In the genomic region with DNA sequence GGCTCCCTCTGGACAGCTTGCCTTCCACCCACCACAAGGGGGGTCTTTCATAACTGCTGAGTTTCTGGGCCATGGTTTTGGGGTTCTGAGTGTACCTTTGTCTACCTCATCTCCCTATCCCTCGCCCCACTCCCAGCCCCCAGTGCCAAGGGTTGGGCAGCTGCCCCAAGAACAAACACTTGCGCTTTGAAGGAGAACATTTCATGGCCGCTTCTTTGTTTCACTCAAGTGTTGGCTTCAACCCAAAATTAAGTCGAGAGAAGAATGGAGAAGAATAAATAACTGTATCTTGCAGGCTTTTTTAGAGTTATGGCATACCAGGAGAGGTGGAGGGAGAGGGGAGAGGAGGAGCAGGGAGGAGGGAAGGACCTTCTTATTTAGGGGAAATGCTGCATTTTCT, we compare ENCODE assay signal across 16 mouse cellular contexts.
DNase-seq lines count a peak whose midpoint lies in the region; ATAC-seq and TF ChIP-seq lines count a peak whose summit lies in the region.
"Had no signal": no experiment of that assay in that cellular context is flagged by ENCODE, and none has a peak within 500 bp of the region (broad histone marks: within the 10 kb centered on the region; RNA-seq: fewer than 3 reads in every experiment).

No protein-coding gene starts in this region.

- H3K4me3 ChIP-seq in lung, adult 2 months (replicated peaks; ENCODE audit: extremely low read depth, low read depth, low read length), result no peak overlapping the region
- no peak overlapping the region for H3K4me3 ChIP-seq in lung, embryonic 16.5 days (ENCODE audit: low read length)
- H3K4me3 ChIP-seq in intestine, postnatal 0 days (ENCODE audit: low read depth, low read length), result no peak overlapping the region
- no peak overlapping the region for H3K4me3 ChIP-seq in kidney, adult 2 months (ENCODE audit: insufficient read depth, low read depth, low read length)
- H3K4me3 ChIP-seq: embryonic facial prominence, embryonic 10.5 days; forebrain, embryonic 15.5 days; heart, embryonic 13.5 days had no signal

- H3K4me1 ChIP-seq in lung, adult 2 months (ENCODE audit: control insufficient read depth, insufficient read depth, low read length), result peaks cover 3% of the 10 kb centered on the region
- H3K4me1 ChIP-seq in lung, embryonic 16.5 days (replicated peaks; ENCODE audit: control insufficient read depth, insufficient read depth, low read length), result peaks cover 9% of the 10 kb centered on the region
- H3K4me1 ChIP-seq in intestine, postnatal 0 days (replicated peaks; ENCODE audit: control insufficient read depth, insufficient read depth, low read length), result no peaks in the 10 kb centered on the region
- H3K4me1 ChIP-seq in kidney, adult 2 months (ENCODE audit: control insufficient read depth, insufficient read depth, low read length), result no peaks in the 10 kb centered on the region
- H3K4me1 ChIP-seq: embryonic facial prominence, embryonic 10.5 days had no signal

- TF ChIP-seq POLR2A in lung, adult 2 months (IDR thresholded peaks at IDR 0.05; ENCODE audit: borderline replicate concordance, extremely low read depth, low read depth, low read length), result no peak
- no peak for TF ChIP-seq POLR2A in kidney, adult 2 months (IDR thresholded peaks at IDR 0.05; ENCODE audit: low read depth, low read length)

- H3K27ac ChIP-seq in lung, embryonic 16.5 days (ENCODE audit: low read length), result peak overlapping the region; percentile 51
- no peak overlapping the region for H3K27ac ChIP-seq in intestine, postnatal 0 days (ENCODE audit: low read depth, low read length)
- no peak overlapping the region for H3K27ac ChIP-seq in kidney, adult 2 months (ENCODE audit: insufficient read depth, low read depth, low read length)
- H3K27ac ChIP-seq: embryonic facial prominence, embryonic 10.5 days; forebrain, embryonic 15.5 days; heart, embryonic 13.5 days had no signal

- H3K27me3 ChIP-seq in lung, embryonic 16.5 days (ENCODE audit: control insufficient read depth, insufficient read depth, low read depth, low read length), result no peaks in the 10 kb centered on the region
- no peaks in the 10 kb centered on the region; the same call in 1 of the 2 replicates for H3K27me3 ChIP-seq in intestine, postnatal 0 days (replicated peaks; ENCODE audit: control insufficient read depth, insufficient read depth, low read length)
- no peaks in the 10 kb centered on the region for H3K27me3 ChIP-seq in kidney, adult 2 months (replicated peaks; ENCODE audit: control insufficient read depth, insufficient read depth, low read length)
- H3K27me3 ChIP-seq: forebrain, embryonic 15.5 days had no signal

- no peaks in the 10 kb centered on the region for H3K36me3 ChIP-seq in lung, embryonic 16.5 days (ENCODE audit: control insufficient read depth, insufficient read depth, low read length)
- H3K36me3 ChIP-seq in intestine, postnatal 0 days (ENCODE audit: control insufficient read depth, insufficient read depth), result no peaks in the 10 kb centered on the region
- H3K36me3 ChIP-seq in kidney, adult 2 months (ENCODE audit: control insufficient read depth, insufficient read depth, low read length), result no peaks in the 10 kb centered on the region
- H3K36me3 ChIP-seq: embryonic facial prominence, embryonic 10.5 days; forebrain, embryonic 15.5 days; heart, embryonic 13.5 days had no signal

- DNase-seq in lung, adult 2 months, result peak; percentile 52
- DNase-seq in lung, postnatal 25 days (ENCODE audit: low spot score), result peak; percentile 57
- no peak for DNase-seq in kidney, adult 11 months
- no peak for DNase-seq in right cerebral cortex, postnatal 10 days (ENCODE audit: low spot score in 2 of 2)
- DNase-seq in kidney, adult 2 months, result no peak
- DNase-seq: adrenal gland, adult 2 months; adrenal gland, postnatal 25 days; cerebellum, adult 2 months; cerebellum, postnatal 10 days; gastrocnemius, postnatal 36 days; heart, postnatal 36 days had no signal

- no peak for TF ChIP-seq CTCF in lung, adult 2 months (IDR thresholded peaks at IDR 0.05; ENCODE audit: insufficient read depth, low read length)
- TF ChIP-seq CTCF in intestine, postnatal 0 days (IDR thresholded peaks at IDR 0.05; ENCODE audit: low read depth), result no peak
- no peak for TF ChIP-seq CTCF in kidney, adult 2 months (conservative IDR thresholded peaks at IDR 0.05; ENCODE audit: insufficient read depth, insufficient read length, low read depth, low read length)

- 30% methylated on average over 4 of the region's 4 CpGs for WGBS in lung, adult 2 months
- 25% methylated on average over 4 of the region's 4 CpGs for WGBS in lung, embryonic 16.5 days
- WGBS in intestine, postnatal 0 days, result 63% methylated on average over 4 of the region's 4 CpGs
- WGBS in kidney, adult 2 months, result 82% methylated on average over 4 of the region's 4 CpGs

- H3K9ac ChIP-seq in lung, embryonic 16.5 days (ENCODE audit: low read length), result no peak overlapping the region
- no peak overlapping the region for H3K9ac ChIP-seq in intestine, postnatal 0 days (ENCODE audit: low read depth, low read length)
- H3K9ac ChIP-seq: forebrain, embryonic 15.5 days; heart, embryonic 13.5 days had no signal

- peak; percentile 73 for ATAC-seq in lung, embryonic 16.5 days (ENCODE audit: low read depth)
- no peak for ATAC-seq in intestine, postnatal 0 days
- ATAC-seq: forebrain, embryonic 15.5 days had no signal

- H3K4me2 ChIP-seq in lung, embryonic 16.5 days (ENCODE audit: low read depth, low read length), result no peak overlapping the region
- no peak overlapping the region for H3K4me2 ChIP-seq in intestine, postnatal 0 days (replicated peaks; ENCODE audit: low read depth)
- H3K4me2 ChIP-seq: forebrain, embryonic 15.5 days; heart, embryonic 13.5 days had no signal

- H3K9me3 ChIP-seq in lung, embryonic 16.5 days (ENCODE audit: control insufficient read depth, low read length), result no peaks in the 10 kb centered on the region
- no peaks in the 10 kb centered on the region for H3K9me3 ChIP-seq in intestine, postnatal 0 days (ENCODE audit: control insufficient read depth)
- H3K9me3 ChIP-seq: embryonic facial prominence, embryonic 10.5 days; forebrain, embryonic 15.5 days; heart, embryonic 13.5 days had no signal

Comparison
In these comparisons a context has a peak if more than half of its experiments do, and no peak if none do; other contexts are left out.
1. DNase-seq: peak in lung, adult 2 months (single experiment) and lung, postnatal 25 days (single experiment); none in kidney, adult 11 months (single experiment), right cerebral cortex, postnatal 10 days (0 of 2) and kidney, adult 2 months (single experiment).